Mouse (Mus musculus): Measurements from ENCODE around the gene Mast4. TPM values are rescaled to one million over a fixed set of nuclear protein-coding genes. Genes with fewer than 3 reads are reported as not detected.

Gene Mast4
- polyA plus RNA-seq, 1 experiment, result 6.4 TPM

DNA sequence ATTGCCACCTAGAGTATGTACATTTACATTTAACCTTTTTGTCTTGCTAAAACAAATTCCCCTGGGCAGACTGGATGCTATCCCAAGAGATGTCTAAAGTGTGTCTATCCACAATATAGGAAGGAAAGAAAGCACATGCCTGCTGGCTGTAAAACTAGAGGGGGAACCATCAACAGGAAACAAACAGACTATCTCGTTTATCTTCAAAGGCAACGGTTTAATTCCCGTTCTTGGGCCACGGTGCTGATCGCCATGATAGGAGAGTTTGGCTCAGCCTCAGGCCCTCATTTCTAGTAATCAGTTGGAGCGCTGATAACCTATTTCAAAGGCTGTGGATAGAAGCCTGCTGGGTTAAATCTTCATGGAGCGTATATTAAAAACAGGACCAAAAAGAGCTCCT is 567.2 kb downstream of the Mast4 start:
- no peaks in the 10 kb centered on the region for H3K4me1 ChIP-seq (ENCODE audit: control insufficient read depth, insufficient read depth, insufficient read length)
- no peak for TF ChIP-seq CTCF (IDR thresholded peaks at IDR 0.05; ENCODE audit: extremely low read depth, insufficient read depth, insufficient read length, insufficient replicate concordance)
- no peak for TF ChIP-seq POLR2A (IDR thresholded peaks at IDR 0.05; ENCODE audit: low read depth, low read length)
- peaks cover 8% of the 10 kb centered on the region for H3K36me3 ChIP-seq (ENCODE audit: control insufficient read depth, insufficient read depth, low read length)
- no peak overlapping the region for H3K27ac ChIP-seq (ENCODE audit: insufficient read depth, low read length)
- no peak for DNase-seq (ENCODE audit: low read depth in 1 of 2, low spot score in 2 of 2)
- H3K4me3 ChIP-seq (ENCODE audit: extremely low read depth, insufficient read depth, insufficient read length), result no peak overlapping the region
- WGBS, result 77% methylated on average over 7 of the region's 7 CpGs
- no peaks in the 10 kb centered on the region for H3K27me3 ChIP-seq (ENCODE audit: control insufficient read depth, insufficient read depth, low read length)

DNA sequence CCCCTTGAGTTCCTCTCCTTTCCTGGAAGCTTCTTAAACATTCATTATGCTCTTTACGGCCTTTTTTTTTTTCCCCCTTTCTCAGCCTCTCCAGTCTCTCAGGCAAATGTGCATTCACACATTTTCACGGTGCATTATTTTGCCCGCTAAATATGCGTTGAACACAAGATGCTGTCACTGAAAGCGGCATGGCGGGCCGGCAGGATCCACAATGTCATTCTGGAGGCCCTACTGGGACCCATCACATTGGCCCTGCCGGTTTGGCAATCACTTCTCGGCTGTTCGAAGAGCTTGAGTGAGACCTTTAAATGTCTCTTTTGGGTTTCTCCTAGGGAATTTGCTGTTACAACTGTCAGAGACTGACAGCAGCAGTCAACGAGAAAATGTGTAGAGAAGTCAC is 569.1 kb downstream of the Mast4 start:
- 93% methylated on average over 11 of the region's 11 CpGs for WGBS
- Histone ChIP-seq H3K36me3 (ENCODE audit: control insufficient read depth, insufficient read depth, low read length) (peaks cover 7% of the 10 kb centered on the region), H3K4me3 (ENCODE audit: extremely low read depth, insufficient read depth, insufficient read length) (no peak overlapping the region), H3K4me1 (ENCODE audit: control insufficient read depth, insufficient read depth, insufficient read length) (no peaks in the 10 kb centered on the region), H3K27me3 (ENCODE audit: control insufficient read depth, insufficient read depth, low read length) (no peaks in the 10 kb centered on the region), H3K27ac (ENCODE audit: insufficient read depth, low read length) (no peak overlapping the region)
- TF ChIP-seq CTCF (IDR thresholded peaks at IDR 0.05; ENCODE audit: extremely low read depth, insufficient read depth, insufficient read length, insufficient replicate concordance) (no peak), POLR2A (IDR thresholded peaks at IDR 0.05; ENCODE audit: low read depth, low read length) (no peak)
- DNase-seq (ENCODE audit: low read depth in 1 of 2, low spot score in 2 of 2), result no peak

DNA sequence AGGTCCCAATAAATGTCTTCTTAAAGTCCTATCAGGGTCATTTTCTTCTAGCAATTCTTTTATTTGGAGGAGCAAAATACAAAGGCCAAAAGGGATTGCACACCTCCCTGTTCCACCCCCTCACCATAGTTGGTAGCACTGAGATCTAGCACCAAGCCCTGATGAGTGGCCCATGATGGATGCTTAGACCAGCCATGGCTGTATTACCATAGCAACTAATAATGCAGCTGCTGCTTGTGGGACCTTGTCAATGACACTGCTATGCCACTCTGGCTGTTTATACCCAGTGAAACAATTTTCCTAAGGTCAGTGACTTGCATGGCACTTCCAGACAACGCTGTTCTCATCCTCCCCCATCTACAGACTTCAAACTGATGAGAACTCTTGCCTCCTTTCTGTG is 570.1 kb downstream of the Mast4 start:
- Histone ChIP-seq H3K36me3 (ENCODE audit: control insufficient read depth, insufficient read depth, low read length) (peaks cover 7% of the 10 kb centered on the region), H3K4me3 (ENCODE audit: extremely low read depth, insufficient read depth, insufficient read length) (no peak overlapping the region), H3K27me3 (ENCODE audit: control insufficient read depth, insufficient read depth, low read length) (no peaks in the 10 kb centered on the region), H3K27ac (ENCODE audit: insufficient read depth, low read length) (no peak overlapping the region), H3K4me1 (ENCODE audit: control insufficient read depth, insufficient read depth, insufficient read length) (no peaks in the 10 kb centered on the region)
- DNase-seq (ENCODE audit: low read depth in 1 of 2, low spot score in 2 of 2), result no peak
- no peak for TF ChIP-seq POLR2A (IDR thresholded peaks at IDR 0.05; ENCODE audit: low read depth, low read length)
- TF ChIP-seq CTCF (IDR thresholded peaks at IDR 0.05; ENCODE audit: extremely low read depth, insufficient read depth, insufficient read length, insufficient replicate concordance), result no peak
- WGBS, result 88% methylated on average over 1 of the region's 1 CpGs

DNA sequence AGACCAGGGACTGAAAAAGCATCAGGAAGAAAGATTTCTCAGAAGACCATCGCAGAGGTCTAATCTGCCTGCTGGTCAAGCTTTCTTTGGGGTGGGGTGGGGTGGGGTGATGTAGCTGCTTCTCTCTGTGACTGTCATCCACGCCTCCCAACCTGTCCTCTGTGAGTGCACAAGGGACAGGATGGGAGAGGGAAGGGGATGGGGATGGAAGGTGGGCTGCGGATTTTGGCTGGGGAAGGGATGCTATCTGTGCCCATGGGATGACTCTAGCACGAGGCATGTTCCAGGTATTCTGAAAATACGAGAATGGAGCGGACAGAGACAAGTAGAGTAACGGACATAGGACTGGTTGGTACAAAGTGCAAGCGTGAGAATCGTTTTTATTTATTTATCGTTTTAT is 572.1 kb downstream of the Mast4 start:
- H3K27me3 ChIP-seq (ENCODE audit: control insufficient read depth, insufficient read depth, low read length), result no peaks in the 10 kb centered on the region
- no peaks in the 10 kb centered on the region for H3K4me1 ChIP-seq (ENCODE audit: control insufficient read depth, insufficient read depth, insufficient read length)
- peaks cover 7% of the 10 kb centered on the region for H3K36me3 ChIP-seq (ENCODE audit: control insufficient read depth, insufficient read depth, low read length)
- H3K27ac ChIP-seq (ENCODE audit: insufficient read depth, low read length), result no peak overlapping the region
- TF ChIP-seq POLR2A (IDR thresholded peaks at IDR 0.05; ENCODE audit: low read depth, low read length), result no peak
- TF ChIP-seq CTCF (IDR thresholded peaks at IDR 0.05; ENCODE audit: extremely low read depth, insufficient read depth, insufficient read length, insufficient replicate concordance), result no peak
- 95% methylated on average over 10 of the region's 10 CpGs for WGBS
- no peak for DNase-seq (ENCODE audit: low read depth in 1 of 2, low spot score in 2 of 2)
- H3K4me3 ChIP-seq (ENCODE audit: extremely low read depth, insufficient read depth, insufficient read length), result no peak overlapping the region

DNA sequence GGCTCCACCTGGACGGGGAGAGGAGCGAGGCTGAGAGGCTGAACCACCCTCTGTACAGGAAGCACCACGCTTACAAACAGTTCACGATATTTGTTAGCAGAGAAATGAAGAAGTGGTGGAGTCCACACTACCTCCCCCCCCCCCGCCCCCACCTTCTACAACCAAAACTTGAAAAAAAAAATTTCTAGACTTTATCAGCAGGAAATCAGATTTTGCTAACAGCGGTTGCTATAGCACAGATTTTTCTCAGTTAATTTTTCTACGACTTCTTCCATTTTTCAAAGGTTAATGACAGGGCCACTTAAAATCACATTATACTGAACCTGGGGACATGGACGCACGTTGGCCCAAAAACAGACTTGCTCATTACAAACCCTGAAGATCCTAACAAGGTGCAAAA is 572.9 kb downstream of the Mast4 start:
- no peaks in the 10 kb centered on the region for H3K4me1 ChIP-seq (ENCODE audit: control insufficient read depth, insufficient read depth, insufficient read length)
- no peak overlapping the region for H3K4me3 ChIP-seq (ENCODE audit: extremely low read depth, insufficient read depth, insufficient read length)
- no peak overlapping the region for H3K27ac ChIP-seq (ENCODE audit: insufficient read depth, low read length)
- TF ChIP-seq CTCF (IDR thresholded peaks at IDR 0.05; ENCODE audit: extremely low read depth, insufficient read depth, insufficient read length, insufficient replicate concordance) (no peak), POLR2A (IDR thresholded peaks at IDR 0.05; ENCODE audit: low read depth, low read length) (no peak)
- no peak for DNase-seq (ENCODE audit: low read depth in 1 of 2, low spot score in 2 of 2)
- H3K27me3 ChIP-seq (ENCODE audit: control insufficient read depth, insufficient read depth, low read length), result no peaks in the 10 kb centered on the region
- H3K36me3 ChIP-seq (ENCODE audit: control insufficient read depth, insufficient read depth, low read length), result peaks cover 7% of the 10 kb centered on the region
- WGBS, result 34% methylated on average over 9 of the region's 9 CpGs

DNA sequence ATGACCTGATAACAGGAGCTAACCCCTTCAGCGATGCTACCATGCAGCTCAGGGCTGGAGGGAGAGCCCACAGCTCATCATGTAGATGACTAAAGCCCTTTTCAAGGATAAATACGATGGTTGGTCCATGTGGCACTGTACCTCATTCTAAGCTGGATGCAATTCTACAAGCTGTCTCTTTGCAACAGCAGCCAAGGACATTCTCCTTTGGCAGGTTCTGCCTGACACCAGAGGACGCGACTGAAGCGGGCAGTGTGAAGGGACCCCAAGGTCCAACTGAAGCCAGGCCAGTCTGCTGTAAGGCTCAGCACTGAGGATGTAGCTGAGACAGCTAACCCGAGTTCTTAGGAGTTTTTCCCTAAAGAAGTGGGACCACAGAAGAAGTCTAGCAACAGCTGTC is 576.3 kb downstream of the Mast4 start:
- H3K36me3 ChIP-seq (ENCODE audit: control insufficient read depth, insufficient read depth, low read length), result peaks cover 9% of the 10 kb centered on the region
- no peak for DNase-seq (ENCODE audit: low read depth in 1 of 2, low spot score in 2 of 2)
- H3K4me3 ChIP-seq (ENCODE audit: extremely low read depth, insufficient read depth, insufficient read length), result no peak overlapping the region
- H3K4me1 ChIP-seq (ENCODE audit: control insufficient read depth, insufficient read depth, insufficient read length), result no peaks in the 10 kb centered on the region
- H3K27ac ChIP-seq (ENCODE audit: insufficient read depth, low read length), result no peak overlapping the region
- 94% methylated on average over 6 of the region's 6 CpGs for WGBS
- TF ChIP-seq POLR2A (IDR thresholded peaks at IDR 0.05; ENCODE audit: low read depth, low read length), result no peak
- no peak for TF ChIP-seq CTCF (IDR thresholded peaks at IDR 0.05; ENCODE audit: extremely low read depth, insufficient read depth, insufficient read length, insufficient replicate concordance)
- no peaks in the 10 kb centered on the region for H3K27me3 ChIP-seq (ENCODE audit: control insufficient read depth, insufficient read depth, low read length)

DNA sequence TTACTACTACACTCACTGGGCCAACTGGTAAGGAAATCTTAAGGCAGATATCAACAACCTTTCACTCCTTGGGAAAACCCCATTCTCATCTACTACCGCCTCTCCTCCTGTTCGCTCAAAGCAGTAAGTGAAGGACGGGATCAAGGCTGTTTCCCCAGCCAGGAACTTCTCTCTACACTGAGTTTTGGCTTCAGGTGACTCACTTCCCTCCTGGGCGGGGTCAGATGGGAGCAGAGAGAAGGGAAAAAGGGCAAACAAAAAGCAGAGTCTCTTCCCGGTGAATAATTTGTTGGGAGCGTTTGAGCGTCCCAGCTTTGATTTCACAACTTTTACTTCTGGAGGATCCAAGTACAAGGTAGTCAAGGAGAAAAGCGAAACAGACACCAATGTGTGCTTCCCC is 578.2 kb downstream of the Mast4 start:
- no peak overlapping the region for H3K27ac ChIP-seq (ENCODE audit: insufficient read depth, low read length)
- no peaks in the 10 kb centered on the region for H3K4me1 ChIP-seq (ENCODE audit: control insufficient read depth, insufficient read depth, insufficient read length)
- no peak overlapping the region for H3K4me3 ChIP-seq (ENCODE audit: extremely low read depth, insufficient read depth, insufficient read length)
- peaks cover 12% of the 10 kb centered on the region for H3K36me3 ChIP-seq (ENCODE audit: control insufficient read depth, insufficient read depth, low read length)
- WGBS, result 91% methylated on average over 8 of the region's 8 CpGs
- no peak for DNase-seq (ENCODE audit: low read depth in 1 of 2, low spot score in 2 of 2)
- TF ChIP-seq CTCF (IDR thresholded peaks at IDR 0.05; ENCODE audit: extremely low read depth, insufficient read depth, insufficient read length, insufficient replicate concordance) (no peak), POLR2A (IDR thresholded peaks at IDR 0.05; ENCODE audit: low read depth, low read length) (no peak)
- no peaks in the 10 kb centered on the region for H3K27me3 ChIP-seq (ENCODE audit: control insufficient read depth, insufficient read depth, low read length)

All from spleen, adult 2 months (tissue).